Mouse (Mus musculus) intestine, embryonic 15.5 days (tissue): ENCODE data around the gene Akr1b10. TPM values are rescaled to one million over a fixed set of nuclear protein-coding genes. Genes with fewer than 3 reads are reported as not detected.
"Not testable (repeated sequence)": the region's sequence is repeated elsewhere in the genome, so short reads cannot be mapped to it uniquely, and the experiment has no call there.

Source experiments
- ATAC-seq: fragments of 200-750 bp; cut with Nextera tagmentation; 2 replicates; pipeline ENCODE4 v1.8.0; 2017; ENCODE audit warnings: moderate TSS enrichment, moderate library complexity
- H3K27ac ChIP-seq: fragments of 300-500 bp; sonication (generic); 2 replicates; pipeline ENCODE4 v1.5.1; 2015; ENCODE audit warnings: mild to moderate bottlenecking, inconsistent platforms
- H3K27me3 ChIP-seq: fragments of 300-500 bp; sonication (generic); replicated peaks from 2 replicates; pipeline ENCODE4 v1.6.1; 2015; ENCODE audit warnings: inconsistent platforms
- H3K36me3 ChIP-seq: fragments of 300-500 bp; sonication (generic); 2 replicates; pipeline ENCODE4 v1.6.1; 2015; ENCODE audit warnings: inconsistent platforms
- H3K4me1 ChIP-seq: fragments of 300-500 bp; sonication (generic); replicated peaks from 2 replicates; pipeline ENCODE4 v1.6.1; 2015; ENCODE audit warnings: inconsistent platforms
- H3K4me2 ChIP-seq: fragments of 300-500 bp; sonication (generic); replicated peaks from 2 replicates; pipeline ENCODE4 v1.6.1; 2015; ENCODE audit warnings: mild to moderate bottlenecking, inconsistent platforms
- H3K4me3 ChIP-seq: fragments of 300-500 bp; sonication (generic); replicated peaks from 2 replicates; pipeline ENCODE4 v1.5.1; 2015; ENCODE audit warnings: inconsistent platforms
- H3K9ac ChIP-seq: fragments of 300-500 bp; sonication (generic); 2 replicates; pipeline ENCODE4 v1.6.1; 2015; ENCODE audit warnings: inconsistent platforms
- H3K9me3 ChIP-seq: fragments of 300-500 bp; sonication (generic); 2 replicates; pipeline ENCODE4 v1.6.1; 2016; ENCODE audit warnings: inconsistent platforms
- WGBS: fragments of 180-500 bp; shearing (Covaris S2); methylation state at CpG from one replicate; pipeline ENCODE4 v1.1.7; 2015; 5-methylcytosine and 5-hydroxymethylcytosine counted together
- polyA plus RNA-seq: library from polyadenylated mRNA; unstranded; fragments of >200 nt; fragmentation: Nextera tagmentation; extraction: Ambion mirVana; gene quantifications from 2 replicates; pipeline ENCODE4 v1.2.1, GENCODE M21; 2015

Akr1b10 gene
- polyA plus RNA-seq = 14.5 and 15.4 TPM in 2 replicates

GRCm38 (mm10) chr6:34384110-34384661 is at the start of gene Akr1b10:
Akr1b10 (plus strand) TSS chr6:34384218.
- peak within 1 kb of the TSS; percentile 52 for H3K4me3 ChIP-seq
- H3K36me3 ChIP-seq = no peaks in the 10 kb centered on the region
- no peaks in the 10 kb centered on the region for H3K27me3 ChIP-seq
- H3K9ac ChIP-seq = peak within 1 kb of the TSS; percentile 43
- peak; percentile 73 for ATAC-seq
- H3K4me1 ChIP-seq = peaks cover 7% of the 10 kb centered on the region
- no peaks in the 10 kb centered on the region for H3K9me3 ChIP-seq
- WGBS = 1% methylated on average over 17 of the region's 17 CpGs
- peak within 1 kb of the TSS; percentile 77 for H3K27ac ChIP-seq
- peak within 1 kb of the TSS; percentile 82 for H3K4me2 ChIP-seq

GRCm38 (mm10) chr6:34334673-34335072 is 49.3 kb upstream of the Akr1b10 start:
- Histone ChIP-seq H3K4me3 (no peak overlapping the region), H3K4me2 (no peak overlapping the region), H3K9ac (no peak overlapping the region), H3K9me3 (no peaks in the 10 kb centered on the region), H3K36me3 (no peaks in the 10 kb centered on the region), H3K27ac (no peak overlapping the region), H3K27me3 (no peaks in the 10 kb centered on the region), H3K4me1 (no peaks in the 10 kb centered on the region)
- WGBS = 75% methylated on average over 5 of the region's 5 CpGs
- ATAC-seq = no peak

GRCm38 (mm10) chr6:34337799-34338198 is 46.2 kb upstream of the Akr1b10 start:
- H3K4me1 ChIP-seq = no peaks in the 10 kb centered on the region
- no peak overlapping the region for H3K4me3 ChIP-seq
- H3K36me3 ChIP-seq = no peaks in the 10 kb centered on the region
- ATAC-seq = no peak
- H3K27me3 ChIP-seq = no peaks in the 10 kb centered on the region
- no peak overlapping the region for H3K27ac ChIP-seq
- 87% methylated on average over 2 of the region's 2 CpGs for whole genome bisulfite sequencing
- no peak overlapping the region for H3K4me2 ChIP-seq
- no peak overlapping the region for H3K9ac ChIP-seq
- no peaks in the 10 kb centered on the region for H3K9me3 ChIP-seq

- Histone ChIP-seq H3K9ac (no peak overlapping the region), H3K27ac (no peak overlapping the region), H3K4me3 (no peak overlapping the region), H3K9me3 (no peaks in the 10 kb centered on the region), H3K4me2 (no peak overlapping the region), H3K36me3 (no peaks in the 10 kb centered on the region), H3K4me1 (no peaks in the 10 kb centered on the region), H3K27me3 (no peaks in the 10 kb centered on the region)
- no peak for ATAC-seq
- 79% methylated on average over 4 of the region's 4 CpGs for WGBS
These were observed 42.0 kb upstream of the Akr1b10 start for GRCm38 (mm10) chr6:34341991-34342390.

- no peaks in the 10 kb centered on the region for H3K4me1 ChIP-seq
- 85% methylated on average over 2 of the region's 2 CpGs for WGBS
- no peaks in the 10 kb centered on the region for H3K9me3 ChIP-seq
- no peak overlapping the region for H3K27ac ChIP-seq
- no peaks in the 10 kb centered on the region for H3K36me3 ChIP-seq
- no peak overlapping the region for H3K4me3 ChIP-seq
- H3K4me2 ChIP-seq = no peak overlapping the region
- ATAC-seq = no peak
- no peak overlapping the region for H3K9ac ChIP-seq
- no peaks in the 10 kb centered on the region for H3K27me3 ChIP-seq
These were observed 41.5 kb upstream of the Akr1b10 start for GRCm38 (mm10) chr6:34342476-34342875.

- no peak overlapping the region for H3K4me2 ChIP-seq
- H3K36me3 ChIP-seq = no peaks in the 10 kb centered on the region
- ATAC-seq = no peak
- no peaks in the 10 kb centered on the region for H3K9me3 ChIP-seq
- 81% methylated on average over 6 of the region's 6 CpGs for WGBS
- H3K9ac ChIP-seq = no peak overlapping the region
- H3K4me3 ChIP-seq = no peak overlapping the region
- no peaks in the 10 kb centered on the region for H3K4me1 ChIP-seq
- no peaks in the 10 kb centered on the region for H3K27me3 ChIP-seq
- no peak overlapping the region for H3K27ac ChIP-seq
These were observed 40.6 kb upstream of the Akr1b10 start for GRCm38 (mm10) chr6:34343426-34343825.

GRCm38 (mm10) chr6:34344135-34344850 is 39.7 kb upstream of the Akr1b10 start:
- Histone ChIP-seq H3K27me3 (no peaks in the 10 kb centered on the region), H3K4me3 (no peak overlapping the region), H3K27ac (no peak overlapping the region), H3K9me3 (no peaks in the 10 kb centered on the region), H3K4me2 (no peak overlapping the region), H3K36me3 (no peaks in the 10 kb centered on the region), H3K9ac (no peak overlapping the region), H3K4me1 (no peaks in the 10 kb centered on the region)
- no peak for ATAC-seq
- 61% methylated on average over 10 of the region's 10 CpGs for WGBS

- H3K4me2 ChIP-seq = no peak overlapping the region; the same call in 1 of the 2 replicates
- 18% methylated on average over 9 of the region's 9 CpGs for WGBS
- H3K4me3 ChIP-seq = no peak overlapping the region
- no peak overlapping the region for H3K9ac ChIP-seq
- H3K9me3 ChIP-seq = no peaks in the 10 kb centered on the region
- H3K27me3 ChIP-seq = no peaks in the 10 kb centered on the region
- H3K27ac ChIP-seq = no peak overlapping the region
- H3K36me3 ChIP-seq = no peaks in the 10 kb centered on the region
- H3K4me1 ChIP-seq = no peaks in the 10 kb centered on the region
- no peak for ATAC-seq
These were observed 39.1 kb upstream of the Akr1b10 start for GRCm38 (mm10) chr6:34344935-34345334.

GRCm38 (mm10) chr6:34346096-34346898 is 37.7 kb upstream of the Akr1b10 start:
- Histone ChIP-seq H3K4me1 (no peaks in the 10 kb centered on the region), H3K9me3 (no peaks in the 10 kb centered on the region), H3K4me2 (no peak overlapping the region), H3K4me3 (no peak overlapping the region), H3K27me3 (no peaks in the 10 kb centered on the region), H3K27ac (no peak overlapping the region), H3K36me3 (no peaks in the 10 kb centered on the region), H3K9ac (no peak overlapping the region)
- ATAC-seq = peak; percentile 68
- WGBS = 46% methylated on average over 14 of the region's 14 CpGs

- WGBS = 65% methylated on average over 12 of the region's 12 CpGs
- peak; percentile 55 for ATAC-seq
- H3K4me1 ChIP-seq = peaks cover 10% of the 10 kb centered on the region
- no peak overlapping the region for H3K9ac ChIP-seq
- no peak overlapping the region for H3K27ac ChIP-seq
- no peak overlapping the region for H3K4me3 ChIP-seq
- no peaks in the 10 kb centered on the region for H3K9me3 ChIP-seq
- H3K27me3 ChIP-seq = no peaks in the 10 kb centered on the region
- H3K36me3 ChIP-seq = no peaks in the 10 kb centered on the region
- H3K4me2 ChIP-seq = no peak overlapping the region
These were observed 33.9 kb upstream of the Akr1b10 start for GRCm38 (mm10) chr6:34350037-34350699.

GRCm38 (mm10) chr6:34351481-34351880 is 32.5 kb upstream of the Akr1b10 start:
- not testable (repeated sequence) for ATAC-seq, H3K4me3 ChIP-seq, H3K27me3 ChIP-seq, H3K9ac ChIP-seq, H3K9me3 ChIP-seq, H3K36me3 ChIP-seq, H3K27ac ChIP-seq, H3K4me2 ChIP-seq
- peaks cover 10% of the 10 kb centered on the region for H3K4me1 ChIP-seq
- 48% methylated on average over 10 of the region's 10 CpGs for WGBS

GRCm38 (mm10) chr6:34352401-34352800 is 31.6 kb upstream of the Akr1b10 start:
- ATAC-seq = no peak
- WGBS = 91% methylated on average over 3 of the region's 3 CpGs
- no peaks in the 10 kb centered on the region for H3K27me3 ChIP-seq
- no peaks in the 10 kb centered on the region for H3K36me3 ChIP-seq
- H3K27ac ChIP-seq = no peak overlapping the region
- H3K9me3 ChIP-seq = no peaks in the 10 kb centered on the region
- H3K4me2 ChIP-seq = no peak overlapping the region
- H3K4me1 ChIP-seq = peaks cover 10% of the 10 kb centered on the region
- H3K9ac ChIP-seq = no peak overlapping the region
- H3K4me3 ChIP-seq = no peak overlapping the region
